Mouse (Mus musculus): ENCODE measurements around the gene Ncoa1.

DNA sequence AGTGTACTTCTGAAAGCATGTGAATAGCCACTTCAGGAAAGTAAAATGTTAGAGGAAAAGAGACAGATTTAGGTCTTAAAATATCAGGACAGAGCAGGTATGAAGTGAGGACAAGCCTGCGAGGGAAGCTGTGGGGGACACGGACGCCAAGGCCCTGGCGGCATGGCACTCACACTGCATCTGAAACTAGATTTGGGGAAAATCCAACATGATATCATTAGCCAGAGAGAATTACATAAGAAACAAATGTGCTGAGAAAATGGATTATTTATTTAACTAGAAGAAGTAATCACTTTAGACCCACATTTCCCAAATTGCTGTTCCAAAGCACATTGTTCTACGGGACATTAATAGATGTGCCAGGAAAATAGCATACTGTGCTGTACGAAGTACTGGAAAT is 205.9 kb downstream of the Ncoa1 start:
- no peak for TF ChIP-seq CTCF (IDR thresholded peaks at IDR 0.05; ENCODE audit: low read depth, low read length)
- TF ChIP-seq POLR2AphosphoS5 (IDR thresholded peaks at IDR 0.05; ENCODE audit: insufficient replicate concordance, low read depth, low read length), result no peak

Data from G1E (cell line).